ENCODE assay signal across 20 mouse cellular contexts in genomic region chr1:90536105-90536504, GRCm38 (mm10).
"Had no signal": no experiment of that assay in that cellular context is flagged by ENCODE, and none has a peak within 500 bp of the region (broad histone marks: within the 10 kb centered on the region; RNA-seq: fewer than 3 reads in every experiment).

No protein-coding gene starts in this region.

- DNase-seq: kidney, adult 2 months; kidney, postnatal 14 days; kidney, postnatal 4 days; left cerebral cortex, postnatal 4 days; liver, embryonic 13.5 days; lung, adult 2 months; lung, postnatal 14 days; lung, postnatal 4 days; midbrain, embryonic 14.5 days; right cerebral cortex, adult 18-20 months; right cerebral cortex, postnatal 14 days; right cerebral cortex, postnatal 4 days; thymus, adult 2 months; thymus, postnatal 14 days; thymus, postnatal 4 days had no signal

- H3K9ac ChIP-seq: liver, embryonic 13.5 days; neural tube, embryonic 12.5 days; neural tube, embryonic 15.5 days had no signal

- H3K4me2 ChIP-seq: liver, embryonic 13.5 days; midbrain, embryonic 11.5 days; neural tube, embryonic 12.5 days; neural tube, embryonic 15.5 days had no signal

- H3K36me3 ChIP-seq: liver, embryonic 13.5 days; neural tube, embryonic 12.5 days; neural tube, embryonic 15.5 days had no signal

- H3K9me3 ChIP-seq: liver, embryonic 13.5 days; neural tube, embryonic 15.5 days had no signal

- ATAC-seq: intestine, embryonic 16.5 days had no signal

- H3K27ac ChIP-seq: liver, embryonic 13.5 days; neural tube, embryonic 12.5 days; neural tube, embryonic 15.5 days; stomach, postnatal 0 days had no signal

- H3K4me1 ChIP-seq: liver, embryonic 13.5 days; neural tube, embryonic 12.5 days had no signal

- H3K4me3 ChIP-seq: liver, embryonic 13.5 days; neural tube, embryonic 12.5 days; neural tube, embryonic 15.5 days had no signal

- H3K27me3 ChIP-seq: liver, embryonic 13.5 days; neural tube, embryonic 12.5 days; neural tube, embryonic 15.5 days had no signal
